Mouse (Mus musculus) erythroblast, embryonic 14.5 days (primary cell): ENCODE data around the gene Ap4m1.

Experiments
- GATA1 ChIP-seq: IDR thresholded peaks from 2 replicates; pipeline ENCODE4 v1.6.1; 2012; ENCODE audit warnings: low read length, inconsistent platforms, mixed read lengths
- TAL1 ChIP-seq: IDR thresholded peaks from 3 replicates; pipeline ENCODE4 v1.6.1; 2012; ENCODE audit warnings: low read length, inconsistent platforms, mixed read lengths

- TF ChIP-seq TAL1 (no peak), GATA1 (no peak)
Observed at GRCm38 (mm10) chr5:138195463-138195862, 23.7 kb downstream of the Ap4m1 start.
